Mouse (Mus musculus) neural tube, embryonic 15.5 days (tissue): ENCODE data around the gene Efcab12. TPM values are rescaled to one million over a fixed set of nuclear protein-coding genes. Genes with fewer than 3 reads are reported as not detected.
"Not testable (repeated sequence)": the region's sequence is repeated elsewhere in the genome, so short reads cannot be mapped to it uniquely, and the experiment has no call there.

ENCODE experiments used
- ATAC-seq: fragments of 200-750 bp; cut with Nextera tagmentation; 2 replicates; pipeline ENCODE4 v1.8.0; 2017; ENCODE audit warnings: mild to moderate bottlenecking, moderate TSS enrichment, moderate library complexity; ENCODE audit not compliant: low FRiP score
- H3K27ac ChIP-seq: fragments of 300-500 bp; sonication (generic); replicated peaks from 2 replicates; pipeline ENCODE4 v1.5.1; 2015; ENCODE audit warnings: mild to moderate bottlenecking, inconsistent platforms
- H3K27me3 ChIP-seq: fragments of 300-500 bp; sonication (generic); replicated peaks from 2 replicates; pipeline ENCODE4 v1.6.1; 2015; ENCODE audit warnings: inconsistent platforms
- H3K36me3 ChIP-seq: fragments of 300-500 bp; sonication (generic); 2 replicates; pipeline ENCODE4 v1.6.1; 2015; ENCODE audit warnings: inconsistent platforms
- H3K4me1 ChIP-seq: fragments of 300-500 bp; sonication (generic); 2 replicates; pipeline ENCODE4 v1.6.1; 2015; ENCODE audit warnings: inconsistent platforms
- H3K4me2 ChIP-seq: fragments of 300-500 bp; sonication (generic); 2 replicates; pipeline ENCODE4 v1.6.1; 2015; ENCODE audit warnings: inconsistent platforms, mild to moderate bottlenecking, moderate library complexity
- H3K4me3 ChIP-seq: fragments of 300-500 bp; sonication (generic); replicated peaks from 2 replicates; pipeline ENCODE4 v1.5.1; 2015; ENCODE audit warnings: mild to moderate bottlenecking, inconsistent platforms
- H3K9ac ChIP-seq: fragments of 300-500 bp; sonication (generic); replicated peaks from 2 replicates; pipeline ENCODE4 v1.6.1; 2015; ENCODE audit warnings: mild to moderate bottlenecking, inconsistent platforms
- H3K9me3 ChIP-seq: fragments of 300-500 bp; sonication (generic); replicated peaks from 2 replicates; pipeline ENCODE4 v1.6.1; 2016; ENCODE audit warnings: inconsistent platforms
- WGBS: fragments of 180-500 bp; shearing (Covaris S2); methylation state at CpG from one replicate; pipeline ENCODE4 v1.1.7; 2015; ENCODE audit warnings: mixed read lengths; 5-methylcytosine and 5-hydroxymethylcytosine counted together
- polyA plus RNA-seq: library from polyadenylated mRNA; unstranded; fragments of >200 nt; fragmentation: Nextera tagmentation; extraction: Ambion mirVana; gene quantifications from 2 replicates; pipeline ENCODE4 v1.2.1, GENCODE M21; 2015

Gene Efcab12
- polyA plus RNA-seq = 2.7 and 3.0 TPM in 2 replicates

DNA sequence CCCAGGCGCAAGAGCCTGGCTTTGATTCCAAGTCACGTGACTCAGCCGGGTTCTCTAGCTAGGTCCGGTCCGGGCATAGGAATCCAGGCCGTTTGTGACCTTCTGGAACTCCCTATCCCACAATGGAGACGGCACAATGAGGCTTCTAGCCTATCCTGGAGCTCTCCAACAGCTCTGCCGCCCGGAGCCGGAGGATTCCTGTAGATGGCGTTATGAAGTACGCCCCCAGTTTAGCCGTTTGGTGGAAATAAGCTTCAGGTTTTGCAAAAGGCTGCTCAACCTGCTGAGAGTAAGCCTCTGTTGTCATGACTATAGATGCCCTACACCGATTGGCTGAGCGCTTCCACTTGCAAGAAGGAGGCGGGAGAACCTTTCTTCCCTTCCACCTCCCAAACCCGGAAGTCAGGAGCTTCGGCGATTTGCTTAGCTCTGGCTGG, at the start of gene Efcab12:
Efcab12 (minus strand) TSS at position 252 of the 437 bp plus-strand sequence.
- Histone ChIP-seq H3K9me3 (no peaks in the 10 kb centered on the region), H3K4me2 (peak within 1 kb of the TSS; percentile 80), H3K27ac (peak within 1 kb of the TSS; percentile 60; the same call in 1 of the 2 replicates), H3K27me3 (no peaks in the 10 kb centered on the region), H3K4me3 (peak within 1 kb of the TSS; percentile 42), H3K36me3 (no peaks in the 10 kb centered on the region), H3K4me1 (peaks cover 20% of the 10 kb centered on the region), H3K9ac (peak within 1 kb of the TSS; percentile 39)
- 2% methylated on average over 19 of the region's 19 CpGs for WGBS
- ATAC-seq = peak; percentile 97

DNA sequence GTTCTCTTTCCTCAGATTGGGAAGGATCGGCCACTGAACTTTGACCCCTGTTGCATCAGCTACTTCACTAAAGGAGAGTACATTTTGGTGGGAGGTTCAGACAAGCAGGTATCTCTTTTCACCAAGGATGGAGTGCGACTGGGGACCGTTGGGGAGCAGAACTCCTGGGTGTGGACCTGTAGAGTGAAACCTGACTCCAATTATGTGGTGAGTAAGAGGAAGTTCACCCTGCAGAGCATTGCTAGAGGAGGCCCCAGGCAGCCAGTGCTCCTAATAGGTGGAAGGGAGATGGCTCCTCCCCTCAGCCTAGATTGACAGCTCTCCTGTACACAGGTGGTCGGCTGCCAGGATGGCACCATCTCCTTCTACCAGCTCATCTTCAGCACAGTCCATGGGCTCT, 48.7 kb upstream of the Efcab12 start:
- ATAC-seq = no peak
- H3K36me3 ChIP-seq = peaks cover 34% of the 10 kb centered on the region
- H3K4me2 ChIP-seq = no peak overlapping the region
- H3K9me3 ChIP-seq = no peaks in the 10 kb centered on the region
- peaks cover 14% of the 10 kb centered on the region for H3K4me1 ChIP-seq
- H3K27me3 ChIP-seq = no peaks in the 10 kb centered on the region
- H3K27ac ChIP-seq = no peak overlapping the region
- 70% methylated on average over 4 of the region's 4 CpGs for WGBS
- H3K9ac ChIP-seq = no peak overlapping the region
- no peak overlapping the region for H3K4me3 ChIP-seq

DNA sequence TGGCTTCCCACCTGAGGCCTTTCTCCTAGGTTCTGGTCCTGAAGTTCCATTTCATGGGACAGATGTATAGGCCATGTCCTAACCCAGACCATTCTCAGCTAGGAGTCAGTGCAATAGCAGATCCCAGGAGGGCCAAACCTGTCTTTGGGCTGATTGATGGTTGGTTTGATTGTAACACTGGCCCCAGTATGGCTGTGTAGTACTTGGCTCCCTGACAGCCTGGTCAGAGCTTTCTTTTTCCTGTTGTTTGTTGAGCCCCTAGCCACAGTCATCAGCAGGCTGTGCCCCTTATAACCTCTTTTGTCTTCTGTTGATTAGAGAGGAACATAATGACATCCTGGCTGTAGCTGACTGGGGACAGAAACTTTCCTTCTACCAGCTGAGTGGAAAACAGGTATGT, 45.8 kb upstream of the Efcab12 start:
- no peak overlapping the region for H3K27ac ChIP-seq
- H3K9me3 ChIP-seq = no peaks in the 10 kb centered on the region
- H3K27me3 ChIP-seq = no peaks in the 10 kb centered on the region
- peaks cover 52% of the 10 kb centered on the region for H3K36me3 ChIP-seq
- ATAC-seq = no peak
- no peak overlapping the region for H3K4me3 ChIP-seq
- H3K4me2 ChIP-seq = no peak overlapping the region
- no peak overlapping the region for H3K9ac ChIP-seq
- no peaks in the 10 kb centered on the region for H3K4me1 ChIP-seq

DNA sequence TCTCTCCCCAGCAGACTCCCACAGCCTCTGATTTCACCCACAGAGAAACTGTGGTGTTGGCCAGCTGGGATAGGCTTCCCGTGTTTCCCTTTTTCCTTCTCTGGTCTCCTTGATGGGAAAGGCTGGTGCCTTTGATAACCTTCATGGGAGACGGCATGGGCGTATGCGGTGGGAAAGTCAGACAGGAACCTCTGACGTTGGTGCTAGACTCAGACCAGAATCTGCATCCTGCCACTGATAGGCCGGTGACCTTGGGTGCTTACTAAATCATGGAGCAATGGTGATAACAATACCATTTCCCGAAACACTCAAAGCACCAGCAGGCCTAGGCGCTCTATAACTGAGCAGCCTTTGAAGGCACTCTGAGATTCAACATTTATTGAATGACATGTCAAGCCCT, 42.5 kb upstream of the Efcab12 start:
- 88% methylated on average over 8 of the region's 8 CpGs for WGBS
- Histone ChIP-seq H3K27me3 (no peaks in the 10 kb centered on the region), H3K9me3 (no peaks in the 10 kb centered on the region), H3K36me3 (peaks cover 39% of the 10 kb centered on the region), H3K4me3 (no peak overlapping the region), H3K9ac (no peak overlapping the region), H3K27ac (no peak overlapping the region), H3K4me1 (no peaks in the 10 kb centered on the region), H3K4me2 (no peak overlapping the region)
- ATAC-seq = no peak

DNA sequence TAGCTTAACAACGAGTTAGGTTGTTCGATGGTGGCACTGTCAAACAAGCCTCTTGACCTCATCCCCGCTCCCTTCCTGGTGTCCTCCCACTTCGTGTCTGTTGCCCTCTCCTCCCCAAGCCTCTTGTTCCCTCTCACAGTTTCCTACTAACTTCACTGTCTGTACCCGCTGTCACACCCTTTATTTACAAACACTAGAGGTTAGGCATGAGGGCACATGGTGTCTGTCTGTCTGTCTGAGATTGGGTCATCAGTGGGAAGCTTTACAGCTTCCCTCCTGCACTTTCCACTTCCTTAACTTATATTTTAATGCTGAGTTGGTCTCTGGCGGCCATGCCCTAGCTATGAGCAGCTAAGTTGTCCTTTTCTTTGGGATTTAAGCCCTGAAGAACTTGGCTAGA, 41.5 kb upstream of the Efcab12 start:
- Histone ChIP-seq H3K27ac (no peak overlapping the region), H3K4me1 (no peaks in the 10 kb centered on the region), H3K27me3 (no peaks in the 10 kb centered on the region), H3K4me3 (no peak overlapping the region), H3K9ac (no peak overlapping the region), H3K9me3 (no peaks in the 10 kb centered on the region), H3K4me2 (no peak overlapping the region), H3K36me3 (peaks cover 42% of the 10 kb centered on the region)
- 83% methylated on average over 6 of the region's 6 CpGs for WGBS
- no peak for ATAC-seq

DNA sequence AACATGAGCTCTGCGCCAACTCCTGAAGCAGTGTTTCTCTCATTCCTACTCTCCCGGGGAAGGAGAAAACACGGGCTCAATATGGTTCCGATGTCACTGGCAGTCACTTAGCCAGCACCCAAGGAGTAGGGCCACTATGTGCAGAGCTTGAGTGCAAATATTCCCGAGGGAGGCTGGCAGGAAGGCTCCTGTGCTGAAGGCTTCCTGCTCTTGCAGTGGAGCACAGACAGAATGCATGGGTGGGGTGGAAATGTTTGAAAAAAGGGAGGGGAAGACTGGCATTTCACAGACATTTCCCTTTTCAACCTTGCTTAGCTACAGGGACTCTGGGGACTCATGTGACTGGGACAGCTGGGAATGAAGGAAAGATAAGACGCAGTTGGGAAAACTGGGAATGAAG, 40.5 kb upstream of the Efcab12 start:
- WGBS = 82% methylated on average over 6 of the region's 6 CpGs
- no peak overlapping the region for H3K4me2 ChIP-seq
- no peaks in the 10 kb centered on the region for H3K9me3 ChIP-seq
- no peaks in the 10 kb centered on the region for H3K4me1 ChIP-seq
- H3K36me3 ChIP-seq = peaks cover 42% of the 10 kb centered on the region
- H3K27me3 ChIP-seq = no peaks in the 10 kb centered on the region
- H3K4me3 ChIP-seq = no peak overlapping the region
- no peak overlapping the region for H3K27ac ChIP-seq
- H3K9ac ChIP-seq = no peak overlapping the region
- ATAC-seq = no peak

DNA sequence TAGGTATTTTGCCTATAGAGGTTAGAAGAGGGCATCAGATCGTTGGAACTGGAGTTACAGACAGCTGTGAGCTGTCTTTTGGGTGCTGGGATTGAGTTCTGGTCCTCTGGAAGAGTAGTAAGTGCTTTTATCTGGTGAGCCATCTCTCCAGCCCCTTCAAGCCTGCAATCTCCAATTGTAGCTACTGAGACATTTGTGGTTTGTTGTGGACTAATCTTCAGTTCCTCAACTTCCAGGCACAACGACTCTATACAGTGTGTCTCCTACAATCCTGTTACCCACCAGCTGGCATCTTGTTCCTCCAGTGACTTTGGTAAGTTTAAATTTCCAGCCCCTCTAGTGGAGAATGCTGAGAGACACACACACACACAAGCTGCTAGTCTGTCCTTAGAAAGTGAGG, 39.0 kb upstream of the Efcab12 start:
- Histone ChIP-seq H3K27ac (no peak overlapping the region), H3K9ac (no peak overlapping the region), H3K27me3 (no peaks in the 10 kb centered on the region), H3K4me1 (no peaks in the 10 kb centered on the region), H3K4me3 (no peak overlapping the region), H3K9me3 (no peaks in the 10 kb centered on the region), H3K36me3 (peaks cover 42% of the 10 kb centered on the region), H3K4me2 (no peak overlapping the region)
- 89% methylated on average over 2 of the region's 2 CpGs for WGBS
- ATAC-seq = no peak

DNA sequence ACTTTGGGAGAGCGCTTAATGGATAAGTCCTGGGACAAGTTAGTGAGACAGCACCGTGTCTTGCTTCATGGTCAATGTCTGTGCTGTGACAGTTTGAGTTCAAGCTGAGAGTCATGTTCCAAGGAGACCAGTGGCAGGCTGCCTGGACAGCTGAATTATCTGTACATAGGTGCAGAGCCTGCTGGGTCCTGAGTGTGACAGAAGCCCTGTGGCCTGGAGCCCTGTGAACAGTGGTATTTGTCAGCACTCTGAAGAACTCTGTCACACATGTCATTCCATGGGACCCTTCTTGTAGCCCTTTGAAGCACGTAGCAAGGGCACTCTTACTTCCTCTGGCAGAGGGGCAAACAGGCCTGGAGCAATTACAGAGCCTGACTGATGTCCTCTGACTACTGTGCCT, 33.1 kb upstream of the Efcab12 start:
- not testable (repeated sequence) for ATAC-seq, H3K9me3 ChIP-seq, H3K4me3 ChIP-seq, H3K4me1 ChIP-seq, H3K36me3 ChIP-seq, H3K27me3 ChIP-seq, H3K4me2 ChIP-seq, H3K9ac ChIP-seq, H3K27ac ChIP-seq
- no CpG with 5 or more reads among the region's 3 CpGs for WGBS

DNA sequence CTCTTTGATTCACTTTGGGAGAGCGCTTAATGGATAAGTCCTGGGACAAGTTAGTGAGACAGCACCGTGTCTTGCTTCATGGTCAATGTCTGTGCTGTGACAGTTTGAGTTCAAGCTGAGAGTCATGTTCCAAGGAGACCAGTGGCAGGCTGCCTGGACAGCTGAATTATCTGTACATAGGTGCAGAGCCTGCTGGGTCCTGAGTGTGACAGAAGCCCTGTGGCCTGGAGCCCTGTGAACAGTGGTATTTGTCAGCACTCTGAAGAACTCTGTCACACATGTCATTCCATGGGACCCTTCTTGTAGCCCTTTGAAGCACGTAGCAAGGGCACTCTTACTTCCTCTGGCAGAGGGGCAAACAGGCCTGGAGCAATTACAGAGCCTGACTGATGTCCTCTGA, 28.9 kb upstream of the Efcab12 start:
- no CpG with 5 or more reads among the region's 3 CpGs for WGBS

DNA sequence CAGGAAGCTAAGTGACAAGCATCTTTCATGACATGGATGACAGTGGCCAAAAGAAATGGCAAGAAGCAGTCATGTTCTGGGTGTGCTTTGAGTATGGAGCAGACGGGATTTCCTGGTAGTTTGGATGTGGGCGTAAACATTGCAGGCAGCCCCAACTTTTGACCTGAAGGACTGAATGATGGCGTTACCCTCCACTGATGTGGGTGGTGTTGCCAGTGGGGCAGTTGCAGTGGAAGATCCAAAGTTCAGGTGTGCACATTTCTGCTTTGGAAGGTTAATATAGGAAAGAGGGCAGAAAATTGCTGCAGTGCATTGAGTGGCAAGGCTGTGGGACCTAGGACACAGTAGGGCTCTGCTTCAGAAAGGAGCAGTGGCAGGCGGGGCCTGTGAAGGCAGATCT, 27.0 kb upstream of the Efcab12 start:
- Histone ChIP-seq H3K9me3 (no peaks in the 10 kb centered on the region), H3K27me3 (no peaks in the 10 kb centered on the region), H3K4me2 (no peak overlapping the region), H3K4me3 (no peak overlapping the region), H3K4me1 (no peaks in the 10 kb centered on the region), H3K9ac (no peak overlapping the region), H3K36me3 (peaks cover 16% of the 10 kb centered on the region), H3K27ac (no peak overlapping the region)
- WGBS = 95% methylated on average over 4 of the region's 4 CpGs
- no peak for ATAC-seq

More for the DNA sequence above, 28.9 kb upstream of the Efcab12 start:
- H3K9ac ChIP-seq, H3K4me3 ChIP-seq, H3K9me3 ChIP-seq, H3K4me1 ChIP-seq, ATAC-seq, H3K27ac ChIP-seq, H3K4me2 ChIP-seq, H3K27me3 ChIP-seq: not testable (repeated sequence)
- H3K36me3 ChIP-seq = peaks cover 16% of the 10 kb centered on the region

DNA sequence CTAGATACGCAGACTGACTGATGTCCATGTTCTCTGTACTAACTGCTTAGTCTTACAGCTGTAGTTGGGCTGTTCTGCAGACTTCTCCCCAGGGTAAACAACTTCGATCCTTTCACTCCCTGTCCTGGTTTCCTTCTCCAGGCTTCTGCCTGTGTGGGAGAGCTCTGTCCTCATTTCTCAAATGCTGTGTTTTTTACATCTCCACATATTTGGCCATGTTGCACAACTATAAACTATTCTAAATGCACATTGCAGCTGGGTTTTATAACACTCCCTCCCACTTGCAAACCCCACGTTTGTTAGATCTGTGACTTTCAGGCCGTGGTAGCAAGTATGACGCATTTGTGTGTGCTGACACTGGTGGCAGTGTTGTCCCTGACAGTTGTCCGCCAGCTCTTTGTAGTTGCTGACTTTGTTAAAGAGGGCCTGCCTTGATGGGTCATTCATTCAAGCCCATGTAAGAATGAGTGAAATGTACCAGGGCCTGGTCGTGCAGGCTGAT, 25.2 kb upstream of the Efcab12 start:
- WGBS = 70% methylated on average over 7 of the region's 7 CpGs
- H3K4me2 ChIP-seq = no peak overlapping the region

DNA sequence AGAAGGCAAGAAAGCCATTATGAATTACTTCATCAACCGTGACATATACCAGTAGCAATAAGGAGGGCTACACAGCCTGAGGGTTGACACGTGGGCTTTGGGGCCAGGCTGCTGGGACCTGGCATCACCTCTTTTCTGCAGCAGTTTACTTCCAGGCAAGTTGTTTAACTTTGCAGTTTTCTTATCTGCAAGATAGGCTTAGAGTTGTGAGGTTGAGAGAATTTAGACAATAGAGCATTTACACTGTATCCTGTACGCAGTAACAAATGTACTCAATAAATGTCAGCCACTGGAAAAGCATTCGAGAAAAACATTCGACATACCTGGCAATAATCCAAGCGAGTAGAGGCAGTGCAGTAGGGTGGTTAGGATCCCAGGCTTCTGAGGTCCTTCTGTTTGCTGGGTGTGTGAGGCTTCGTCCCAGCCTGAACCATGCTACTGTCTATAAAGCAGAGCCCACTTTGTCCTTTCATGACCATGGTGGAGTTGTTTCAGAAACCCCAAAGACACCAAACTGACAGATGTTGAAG, 21.9 kb upstream of the Efcab12 start:
- Histone ChIP-seq H3K9ac (no peak overlapping the region), H3K4me2 (no peak overlapping the region), H3K36me3 (peaks cover 13% of the 10 kb centered on the region), H3K9me3 (no peaks in the 10 kb centered on the region), H3K4me3 (no peak overlapping the region), H3K27ac (no peak overlapping the region), H3K4me1 (no peaks in the 10 kb centered on the region), H3K27me3 (no peaks in the 10 kb centered on the region)
- WGBS = 62% methylated on average over 7 of the region's 7 CpGs
- ATAC-seq = no peak

More for the DNA sequence above, 25.2 kb upstream of the Efcab12 start:
- H3K27me3 ChIP-seq = no peaks in the 10 kb centered on the region
- H3K9me3 ChIP-seq = no peaks in the 10 kb centered on the region
- H3K4me1 ChIP-seq = no peaks in the 10 kb centered on the region
- H3K36me3 ChIP-seq = peaks cover 16% of the 10 kb centered on the region
- no peak for ATAC-seq
- H3K27ac ChIP-seq = no peak overlapping the region
- H3K4me3 ChIP-seq = no peak overlapping the region
- no peak overlapping the region for H3K9ac ChIP-seq
